Comparison of ENCODE assay signal across 17 mouse cellular contexts in the genomic region with DNA sequence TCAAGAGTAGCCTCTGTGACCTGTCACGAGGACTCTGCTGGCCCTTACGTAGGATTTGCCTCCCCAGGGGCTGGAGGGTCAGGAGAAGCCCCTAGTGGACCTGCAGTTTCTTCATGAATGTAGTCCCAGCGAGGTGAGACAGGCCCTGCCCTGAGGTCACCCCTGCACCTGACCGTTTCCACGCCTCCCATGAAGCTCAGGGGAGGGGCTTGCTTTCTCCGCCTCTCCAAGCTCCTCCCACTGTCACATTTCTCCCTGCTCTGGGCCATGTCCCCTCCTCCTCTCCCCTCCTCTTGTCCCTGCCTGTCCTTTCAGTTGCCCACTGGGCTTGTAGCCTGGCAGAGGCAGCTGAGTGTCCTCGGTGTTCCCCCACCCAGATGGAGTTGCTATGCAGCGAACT. TPM values are rescaled to one million over a fixed set of nuclear protein-coding genes. Genes with fewer than 3 reads are reported as not detected.
"Had no signal": no experiment of that assay in that cellular context is flagged by ENCODE, and none has a peak within 500 bp of the region (broad histone marks: within the 10 kb centered on the region; RNA-seq: fewer than 3 reads in every experiment).

No protein-coding gene starts in this region.

- H3K4me2 ChIP-seq: kidney, embryonic 15.5 days; limb, embryonic 12.5 days; neural tube, embryonic 12.5 days; stomach, embryonic 15.5 days had no signal

- H3K9me3 ChIP-seq: kidney, embryonic 15.5 days; limb, embryonic 12.5 days; neural tube, embryonic 12.5 days; stomach, embryonic 15.5 days had no signal

- H3K4me3 ChIP-seq: kidney, embryonic 15.5 days; limb, embryonic 12.5 days; neural tube, embryonic 12.5 days; stomach, embryonic 15.5 days had no signal

- H3K27ac ChIP-seq: kidney, embryonic 15.5 days; limb, embryonic 12.5 days; neural tube, embryonic 12.5 days; stomach, embryonic 15.5 days had no signal

- H3K9ac ChIP-seq: kidney, embryonic 15.5 days; limb, embryonic 12.5 days; neural tube, embryonic 12.5 days; stomach, embryonic 15.5 days had no signal

- H3K27me3 ChIP-seq: kidney, embryonic 15.5 days; limb, embryonic 12.5 days; neural tube, embryonic 12.5 days; stomach, embryonic 15.5 days had no signal

- DNase-seq: kidney, adult 18-20 months; lung, adult 18-20 months; lung, postnatal 36 days; midbrain, embryonic 14.5 days; right cerebral cortex, postnatal 14 days; thymus, adult 2 months; thymus, postnatal 25 days had no signal

RNA-seq across cellular contexts. Expression of a gene that starts 33.5 kb away (rescaled TPM):
- total RNA-seq: monocyte, adult 5-6 weeks; neutrophil, adult 5-6 weeks had no signal

RNA-seq across cellular contexts. Expression of a gene that starts 47.9 kb away (rescaled TPM):
- total RNA-seq: layer of hippocampus, postnatal 25 days; left cerebral cortex, postnatal 36 days; liver, adult 2 months; megakaryocyte progenitor cell, adult 5-6 weeks; monocyte, adult 5-6 weeks; neutrophil, adult 5-6 weeks had no signal
- polyA plus RNA-seq: liver, adult 2 months had no signal
